In the genomic region with DNA sequence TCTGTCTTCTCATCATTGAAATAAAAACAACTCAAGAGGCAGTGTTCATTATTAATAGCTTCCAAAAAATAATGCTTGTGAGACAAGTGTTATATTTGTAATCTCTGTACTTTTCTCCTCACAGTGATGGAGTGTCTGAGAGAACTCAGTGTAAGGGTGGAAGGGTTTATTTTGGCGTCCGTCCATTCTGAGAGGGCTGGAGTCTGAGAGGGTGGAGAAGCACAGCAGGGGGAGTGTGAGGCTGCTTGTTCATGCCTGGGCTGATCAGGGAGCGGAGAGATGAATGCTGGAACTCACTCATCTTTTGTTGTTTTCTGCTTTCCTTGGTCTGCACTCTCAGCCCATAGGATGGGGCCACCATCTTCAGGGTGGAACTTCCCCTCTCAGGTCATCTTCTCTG, we compare ENCODE assay signal across 10 mouse cellular contexts. TPM values are rescaled to one million over a fixed set of nuclear protein-coding genes. Genes with fewer than 3 reads are reported as not detected.
DNase-seq lines count a peak whose midpoint lies in the region; ATAC-seq lines count a peak whose summit lies in the region.
"Had no signal": no experiment of that assay in that cellular context is flagged by ENCODE, and none has a peak within 500 bp of the region (broad histone marks: within the 10 kb centered on the region; RNA-seq: fewer than 3 reads in every experiment).

No protein-coding gene starts in this region.

- DNase-seq in kidney, adult 18-20 months, result no peak
- peak; percentile 18 for DNase-seq in fibroblast of lung, adult 2 months (ENCODE audit: low read depth)
- DNase-seq in heart, postnatal 10 days, result peak; percentile 66
- peak; percentile 63 for DNase-seq in lung, postnatal 14 days
- no peak for DNase-seq in ovary, postnatal 36 days (ENCODE audit: low spot score)
- no peak for DNase-seq in adrenal gland, adult 8-10 months

- H3K4me3 ChIP-seq in kidney, embryonic 16.5 days (ENCODE audit: low read length), result no peak overlapping the region
- H3K4me3 ChIP-seq: embryonic facial prominence, embryonic 13.5 days had no signal

- H3K4me2 ChIP-seq in kidney, embryonic 16.5 days (replicated peaks; ENCODE audit: low read depth, low read length), result no peak overlapping the region
- H3K4me2 ChIP-seq: embryonic facial prominence, embryonic 13.5 days had no signal

- 32% methylated on average over 3 of the region's 3 CpGs for WGBS in kidney, embryonic 16.5 days

- peak; percentile 89; the same call in 1 of the 2 replicates for ATAC-seq in kidney, embryonic 16.5 days (ENCODE audit: low FRiP score, low TSS enrichment)
- no peak for ATAC-seq in activated CD4-positive, CD25-positive, alpha-beta regulatory T cell, adult 4 months

- no peaks in the 10 kb centered on the region for H3K27me3 ChIP-seq in kidney, embryonic 16.5 days (ENCODE audit: insufficient read depth, low read length)
- H3K27me3 ChIP-seq: embryonic facial prominence, embryonic 13.5 days had no signal

- intact Hi-C loops in heart, postnatal 10 days (cut with DNase I), result no loop called here

- no peaks in the 10 kb centered on the region for H3K36me3 ChIP-seq in kidney, embryonic 16.5 days (ENCODE audit: insufficient read depth, low read length)

- no peaks in the 10 kb centered on the region for H3K9me3 ChIP-seq in kidney, embryonic 16.5 days (ENCODE audit: low read length)
- H3K9me3 ChIP-seq: embryonic facial prominence, embryonic 13.5 days had no signal

- H3K4me1 ChIP-seq in kidney, embryonic 16.5 days (ENCODE audit: insufficient read depth, low read length), result no peaks in the 10 kb centered on the region; the same call in 1 of the 2 replicates

- no peak overlapping the region for H3K9ac ChIP-seq in kidney, embryonic 16.5 days (replicated peaks; ENCODE audit: low read length)
- H3K9ac ChIP-seq: embryonic facial prominence, embryonic 13.5 days had no signal

- no peak overlapping the region for H3K27ac ChIP-seq in kidney, embryonic 16.5 days (ENCODE audit: low read length)

RNA-seq across cellular contexts. Expression of a gene that starts 36.8 kb away (rescaled TPM):
- 0.78 and 1.0 TPM in 2 replicates for polyA plus RNA-seq in kidney, embryonic 16.5 days (2015; fragmentation: Nextera tagmentation; extraction: Ambion mirVana)
- under 1 TPM in 1 of 2 experiments, not detected in 1; 0.12 TPM for total RNA-seq in heart, postnatal 10 days (2021)
- not detected for polyA plus RNA-seq in activated CD4-positive, CD25-positive, alpha-beta regulatory T cell, adult 4 months (2017; shearing (Covaris generic))
- 1 to 10 TPM in 2 of 4 experiments, under 1 TPM in 1, not detected in 1; 0.35 to 2.2 (median 1.5) TPM for total RNA-seq in adrenal gland, adult 8-10 months (2022)
- total RNA-seq: left cerebral cortex, postnatal 10 days had no signal

RNA-seq across cellular contexts. Expression of a gene that starts 38.7 kb away (rescaled TPM):
- 3.0 and 3.3 TPM in 2 replicates for polyA plus RNA-seq in kidney, embryonic 16.5 days (2015; fragmentation: Nextera tagmentation; extraction: Ambion mirVana)
- 1 to 10 TPM; 5.6 to 6.2 TPM for total RNA-seq in heart, postnatal 10 days (2021)
- polyA plus RNA-seq in activated CD4-positive, CD25-positive, alpha-beta regulatory T cell, adult 4 months (2017; shearing (Covaris generic)), result 10 to 100 TPM in 1 of 2 experiments, 1 to 10 TPM in 1; 7.5 to 21.7 TPM
- 10 to 100 TPM in 2 of 4 experiments, 1 to 10 TPM in 2; 6.7 to 18.1 (median 12.5) TPM for total RNA-seq in adrenal gland, adult 8-10 months (2022)

Comparison
In these comparisons a context has a peak if more than half of its experiments do, and no peak if none do; other contexts are left out.
1. DNase-seq: peak in fibroblast of lung, adult 2 months (single experiment), heart, postnatal 10 days (2 of 2) and lung, postnatal 14 days (single experiment); none in kidney, adult 18-20 months (single experiment), ovary, postnatal 36 days (single experiment) and adrenal gland, adult 8-10 months (single experiment).